Mouse (Mus musculus): ENCODE results near the gene Auts2. TPM values are rescaled to one million over a fixed set of nuclear protein-coding genes. Genes with fewer than 3 reads are reported as not detected.

Gene Auts2
- total RNA-seq, 4 experiments from 2014 or later = 126 to 150 (median 139) TPM

DNA sequence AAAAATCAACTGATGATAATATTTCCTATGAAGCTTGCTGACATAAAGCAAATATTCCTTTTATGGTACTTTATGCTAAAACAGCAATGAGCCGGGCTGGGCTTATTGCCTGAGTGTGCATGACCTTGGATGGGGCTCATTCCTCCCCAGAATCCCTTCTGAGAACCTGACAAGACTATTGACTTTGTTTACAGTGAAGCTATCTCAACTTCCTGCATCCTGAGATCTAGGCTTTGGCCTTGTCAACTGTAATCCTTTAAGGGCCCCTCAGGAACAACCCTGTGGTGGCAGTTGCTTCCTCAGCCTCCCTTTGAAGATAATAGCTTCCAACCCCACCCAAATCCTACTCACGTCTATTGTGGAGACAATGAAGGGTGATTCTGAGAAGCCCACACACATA is 792.8 kb downstream of the Auts2 start:
- DNase-seq (ENCODE audit: low spot score in 2 of 2) = no peak

DNA sequence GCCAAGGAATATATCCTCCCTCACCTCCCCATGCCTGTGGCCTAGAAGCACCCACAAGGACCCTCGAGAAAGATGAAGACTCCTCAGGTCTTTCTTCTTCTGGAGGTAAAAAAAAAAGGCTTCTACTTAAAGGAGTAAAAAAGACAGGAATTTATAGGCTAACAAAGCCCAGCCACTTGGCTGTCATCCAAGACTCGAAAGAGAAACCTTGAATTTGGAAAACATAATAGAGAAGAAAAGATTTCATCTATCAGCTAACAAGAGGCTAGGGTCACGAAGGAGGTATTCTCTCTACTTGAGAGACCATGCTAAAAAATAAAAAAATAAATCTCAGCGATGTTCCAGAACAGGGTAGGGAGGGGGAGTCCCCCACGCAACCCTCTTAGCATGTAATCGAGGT is 793.9 kb downstream of the Auts2 start:
- DNase-seq (ENCODE audit: low spot score in 2 of 2) = no peak

DNA sequence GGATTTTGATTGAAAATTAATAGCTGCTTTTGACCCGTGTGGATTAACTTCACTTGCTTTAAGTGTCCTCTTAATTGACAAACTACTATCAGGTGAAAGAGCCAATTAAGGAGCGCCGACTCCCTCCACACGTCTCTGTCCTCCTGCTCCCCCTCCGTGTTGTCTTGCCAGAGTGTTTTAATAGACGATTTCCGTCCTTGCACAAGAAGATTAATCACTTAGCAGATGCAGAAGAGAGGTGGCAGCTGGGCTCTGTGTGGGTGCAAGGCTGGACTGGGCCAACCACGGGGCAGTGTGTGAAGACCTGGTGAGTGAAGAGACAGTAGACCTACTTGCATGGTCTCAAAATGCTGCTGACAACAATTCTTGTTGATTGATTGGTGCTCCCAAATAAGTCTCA is 800.1 kb downstream of the Auts2 start:
- no peak for DNase-seq (ENCODE audit: low spot score in 2 of 2)

DNA sequence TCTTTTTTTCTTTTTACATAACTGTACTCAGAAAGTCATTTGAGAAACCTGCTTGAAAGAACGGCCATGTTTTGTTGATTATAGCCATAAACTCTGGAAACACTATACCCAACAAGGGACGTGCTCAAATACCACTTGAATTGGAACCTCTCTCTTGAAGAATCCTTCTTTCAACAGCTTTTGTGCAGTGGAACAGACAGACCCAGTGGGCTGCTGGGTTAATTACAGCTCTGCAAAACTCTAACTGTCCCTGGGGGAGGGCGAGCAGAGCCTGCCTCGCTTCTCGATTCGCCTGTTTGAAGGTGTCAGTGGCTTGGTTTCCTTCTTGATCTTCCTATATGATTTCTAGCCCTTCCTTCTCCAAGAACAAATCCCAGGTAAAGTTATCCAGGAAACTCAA is 805.7 kb downstream of the Auts2 start:
- DNase-seq (ENCODE audit: low spot score in 2 of 2) = no peak

DNA sequence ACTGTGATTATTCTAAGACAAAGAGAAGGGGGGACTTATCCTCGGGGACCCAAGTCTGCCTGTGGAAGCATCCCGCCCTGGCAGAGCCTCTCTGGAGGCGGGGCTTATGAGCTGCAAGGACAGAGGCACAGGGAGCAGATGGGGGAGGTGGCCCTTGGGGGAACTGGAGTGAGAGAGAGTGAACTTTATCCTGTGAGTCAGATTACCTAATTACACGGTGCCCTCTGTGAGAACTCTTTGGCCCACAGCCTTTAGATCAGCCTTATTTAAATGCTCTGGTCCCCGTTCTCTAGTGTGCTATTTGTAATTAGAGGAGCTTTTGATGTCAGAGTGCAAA is 809.9 kb downstream of the Auts2 start:
- no peak for DNase-seq (ENCODE audit: low spot score in 2 of 2)

DNA sequence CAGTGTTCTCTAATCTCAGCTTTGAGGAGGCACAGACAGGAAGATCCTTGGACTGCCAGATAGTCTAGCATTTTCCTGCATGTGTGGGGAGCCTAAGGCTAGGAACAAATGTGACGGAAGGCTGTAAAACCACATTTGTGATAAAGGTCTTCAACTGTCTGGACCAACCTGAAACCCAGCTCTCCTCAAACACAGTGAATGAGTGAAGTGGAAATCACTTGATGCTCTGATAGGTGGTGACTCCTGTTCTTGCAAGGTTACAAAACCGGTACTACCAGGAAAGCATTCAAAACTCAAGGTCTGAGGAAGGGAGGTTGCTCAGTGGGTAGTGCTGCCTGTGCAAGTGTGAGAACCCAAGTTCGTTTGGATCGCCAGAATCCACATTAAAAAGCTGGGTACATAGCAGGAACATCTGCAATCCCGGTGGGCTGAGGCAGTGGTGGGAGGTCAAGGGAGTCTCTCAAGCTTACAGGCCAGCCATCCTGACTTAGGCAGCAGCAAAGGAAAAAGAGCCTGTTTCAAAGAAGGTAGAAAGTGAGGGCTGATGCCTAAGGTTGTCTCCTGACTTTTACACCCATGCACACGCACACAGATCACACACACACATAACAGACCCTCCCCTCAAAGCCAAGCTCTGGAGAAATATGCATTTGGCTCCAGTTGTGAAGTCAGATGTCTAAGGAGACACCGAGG is 810.4 kb downstream of the Auts2 start:
- DNase-seq (ENCODE audit: low spot score in 2 of 2) = no peak

DNA sequence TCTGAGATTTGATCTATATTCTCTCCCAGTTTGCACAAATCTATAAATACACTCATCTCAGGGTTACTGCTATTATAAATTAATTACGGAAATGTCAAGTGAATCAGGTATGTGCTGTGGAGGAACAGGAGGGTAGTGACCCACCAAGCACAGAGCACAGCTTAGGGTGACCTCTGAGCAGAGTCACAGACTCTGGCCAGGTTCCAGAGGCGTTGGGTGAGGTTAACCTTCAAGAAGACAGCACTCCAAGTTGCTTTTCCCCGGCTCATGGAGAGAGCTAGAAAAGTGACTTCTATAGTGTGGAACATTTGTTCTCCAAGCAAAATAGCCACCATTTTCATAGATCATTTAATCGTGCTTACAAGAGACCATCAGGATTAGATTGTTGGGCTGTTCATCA is 813.7 kb downstream of the Auts2 start:
- no peak for DNase-seq (ENCODE audit: low spot score in 2 of 2)

DNA sequence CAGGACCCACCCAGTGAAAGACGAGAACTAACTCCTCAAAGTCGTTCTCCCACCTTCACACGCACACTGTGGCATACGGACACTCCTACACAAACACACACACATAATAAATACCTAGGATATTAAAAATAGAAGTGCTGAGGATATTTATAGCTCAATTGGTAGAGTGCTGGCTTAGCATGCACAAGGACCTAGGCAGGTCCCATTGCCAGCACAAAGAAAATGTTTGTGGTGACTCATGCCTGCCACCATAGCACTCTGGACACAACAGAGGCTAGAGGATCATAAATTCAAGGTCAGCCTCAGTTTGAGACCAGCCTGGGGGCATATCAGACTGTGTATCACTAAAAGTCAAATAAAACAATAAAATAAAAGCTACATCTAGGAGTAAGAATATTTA is 815.2 kb downstream of the Auts2 start:
- DNase-seq (ENCODE audit: low spot score in 2 of 2) = no peak

DNA sequence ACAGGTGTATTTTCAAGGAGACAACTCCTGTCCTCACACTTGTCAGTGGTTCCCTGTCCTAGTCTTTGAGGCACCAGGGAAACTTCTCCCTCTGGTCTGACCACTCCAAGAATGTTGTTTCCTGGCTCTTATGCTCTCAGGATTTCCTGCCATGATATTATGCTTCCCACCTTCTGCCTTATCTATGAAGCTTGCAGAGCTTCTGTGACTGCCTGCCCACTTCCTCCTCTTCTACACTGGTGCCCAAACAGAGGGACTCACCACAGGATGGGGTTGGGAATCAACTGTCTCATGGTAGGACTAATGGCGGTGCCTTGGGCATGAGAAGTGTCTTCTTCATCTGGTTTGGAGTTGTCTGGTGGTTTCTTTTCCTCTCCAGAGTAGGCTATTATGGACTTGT is 818.6 kb downstream of the Auts2 start:
- DNase-seq (ENCODE audit: low spot score in 2 of 2) = no peak

DNA sequence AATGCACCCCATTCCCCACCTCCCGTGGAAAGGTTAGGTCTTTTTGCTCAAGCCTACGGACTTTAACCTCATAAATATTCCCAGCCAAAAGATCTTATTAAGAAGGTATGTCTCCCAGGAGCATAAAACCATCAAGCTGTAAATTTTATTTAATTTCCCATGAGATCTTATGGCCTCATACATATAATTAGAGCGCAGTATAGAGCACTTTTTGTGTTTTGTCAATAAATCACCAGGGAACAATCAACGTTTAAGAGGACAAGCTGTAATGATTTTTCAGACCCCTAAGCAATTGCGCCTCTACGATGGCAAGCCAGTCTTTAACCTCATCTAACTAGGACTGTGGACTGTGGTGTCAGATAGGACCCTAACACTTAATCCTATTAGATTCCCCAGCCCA is 820.4 kb downstream of the Auts2 start:
- DNase-seq (ENCODE audit: low spot score in 2 of 2) = no peak

DNA sequence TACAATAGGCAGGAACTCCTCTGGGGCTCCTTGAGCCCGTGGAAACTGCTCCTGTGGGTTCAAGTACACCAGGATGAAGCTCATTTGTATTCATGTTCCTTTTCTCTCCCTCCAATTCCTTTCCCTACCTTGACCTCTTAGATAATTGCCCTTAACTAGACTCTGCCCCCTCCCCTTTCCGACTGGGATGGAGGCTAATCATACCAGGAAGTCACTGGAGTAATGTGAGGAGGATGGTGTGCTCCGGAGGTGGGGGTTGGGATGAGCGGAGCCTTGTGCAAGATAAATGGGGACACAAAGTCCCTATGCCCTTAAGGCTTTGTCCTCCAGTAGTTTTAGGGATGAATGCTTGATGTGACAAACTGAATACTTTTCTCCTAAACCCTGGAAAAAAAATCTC is 820.8 kb downstream of the Auts2 start:
- no peak for DNase-seq (ENCODE audit: low spot score in 2 of 2)

DNA sequence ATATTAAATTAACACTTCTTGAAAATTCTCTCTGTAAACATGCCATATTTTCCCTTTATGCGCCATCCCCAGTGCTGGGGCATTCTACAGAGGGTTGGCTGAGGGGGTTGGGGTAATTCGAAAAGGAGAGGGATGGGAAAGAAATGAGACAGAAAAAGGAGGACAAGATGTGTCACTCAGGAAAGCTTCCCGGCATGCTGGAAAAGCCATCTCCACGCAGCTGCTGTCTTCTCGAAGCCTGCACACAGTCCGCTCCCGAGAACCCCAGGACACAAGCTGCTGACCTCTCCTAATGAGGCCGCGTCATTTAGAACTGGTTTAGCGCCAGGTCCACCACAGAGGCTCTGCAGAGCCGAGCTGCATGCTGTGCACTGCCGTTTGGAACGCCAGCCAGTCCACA is 825.1 kb downstream of the Auts2 start:
- DNase-seq (ENCODE audit: low spot score in 2 of 2) = no peak

DNA sequence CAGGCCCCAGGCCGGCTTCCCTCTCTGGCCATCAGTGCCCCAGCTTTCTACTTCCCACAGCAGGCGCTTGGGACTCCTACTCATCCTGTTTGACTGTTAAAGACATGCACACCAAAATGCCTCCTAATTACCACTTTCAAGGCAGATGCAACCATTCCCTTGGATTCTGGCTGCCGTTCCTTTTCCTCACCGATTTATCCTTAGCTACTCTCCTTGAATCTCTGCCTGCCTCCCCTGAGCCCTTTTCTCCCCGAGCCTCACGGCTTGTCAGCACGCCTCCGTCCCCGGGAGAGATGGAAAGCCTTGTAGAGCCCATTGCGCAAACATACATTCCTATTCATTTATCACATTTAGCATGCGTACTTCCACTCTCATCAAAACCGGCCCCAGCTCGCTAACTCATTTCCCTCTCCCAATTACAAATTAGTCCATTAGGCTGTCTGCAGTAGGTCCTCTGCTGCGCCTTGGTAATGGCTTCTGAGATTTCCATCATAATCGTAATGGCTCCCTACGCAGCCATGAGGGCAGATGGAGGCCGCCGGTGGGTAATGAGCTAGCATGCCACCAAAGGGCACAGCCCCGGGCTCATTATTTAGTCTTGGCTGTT is 825.7 kb downstream of the Auts2 start:
- no peak for DNase-seq (ENCODE audit: low spot score in 2 of 2)

DNA sequence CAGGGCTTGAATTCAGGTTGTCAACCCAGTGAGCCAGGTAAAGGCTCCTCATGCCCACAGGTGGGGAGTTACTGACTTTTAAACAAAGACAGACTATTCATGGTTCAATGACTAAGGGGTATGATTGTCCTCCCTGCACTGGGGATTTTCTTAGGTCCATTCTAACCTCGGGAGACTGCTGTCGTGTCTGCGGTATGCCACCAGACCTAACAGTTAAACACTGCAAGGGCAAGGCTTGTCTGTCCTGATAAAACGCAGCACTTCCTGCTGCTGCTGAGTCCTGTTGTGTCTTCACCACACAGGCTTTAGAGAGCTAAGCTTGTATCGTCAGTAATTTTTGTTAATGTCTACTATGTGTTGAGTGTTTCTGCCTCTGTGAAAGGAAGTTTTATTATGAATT is 828.2 kb downstream of the Auts2 start:
- no peak for DNase-seq (ENCODE audit: low spot score in 2 of 2)

DNA sequence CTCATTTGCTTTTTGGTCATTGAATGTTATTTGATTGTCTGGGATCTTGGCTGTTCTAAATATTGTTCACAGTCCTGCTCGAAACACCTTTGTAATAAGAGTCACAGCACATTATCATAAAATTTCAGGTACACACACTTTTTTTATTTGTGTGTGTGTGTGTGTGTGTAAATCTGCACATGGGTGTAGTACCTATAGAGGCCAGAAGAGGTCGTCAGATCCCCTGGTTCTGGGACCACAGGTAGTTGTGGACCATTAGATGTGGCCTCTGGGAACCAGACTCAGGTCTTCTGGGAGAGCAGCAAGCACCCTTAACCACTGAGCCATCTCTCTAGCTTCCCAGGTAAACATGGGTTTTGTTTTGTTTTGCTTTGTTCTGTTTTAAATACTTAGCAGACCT is 830.7 kb downstream of the Auts2 start:
- DNase-seq (ENCODE audit: low spot score in 2 of 2) = no peak

DNA sequence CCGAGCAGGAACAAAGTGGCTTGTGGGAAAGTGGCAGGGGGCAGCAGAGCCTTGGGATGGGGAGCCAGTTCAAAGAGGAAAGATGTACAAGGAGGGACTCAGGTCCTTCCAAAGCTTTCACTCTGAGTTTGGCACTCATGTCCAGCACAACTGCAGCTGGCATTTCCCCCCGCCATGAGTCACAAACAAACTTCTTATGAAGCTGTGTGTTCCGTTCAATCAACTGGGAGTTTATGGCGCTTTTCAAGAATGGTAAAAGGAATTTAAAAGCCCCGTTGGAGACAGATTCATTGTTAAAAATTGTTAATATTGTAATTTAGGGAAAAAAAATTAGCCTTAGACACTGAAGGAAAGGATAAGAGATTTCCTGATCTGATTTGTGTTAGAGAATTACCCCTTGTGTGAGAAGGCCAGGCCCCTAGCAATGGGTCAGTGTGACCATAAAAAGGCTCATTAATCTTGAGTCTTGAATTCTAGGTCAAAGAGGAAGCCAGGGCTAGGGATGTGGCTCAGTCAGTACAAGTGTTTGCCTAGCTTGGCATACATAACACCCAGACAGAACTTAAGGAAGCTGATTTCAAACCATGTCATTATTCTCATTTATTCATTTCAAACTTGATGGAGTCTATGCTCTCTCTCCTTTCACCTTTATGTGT is 831.5 kb downstream of the Auts2 start:
- no peak for DNase-seq (ENCODE audit: low spot score in 2 of 2)

DNA sequence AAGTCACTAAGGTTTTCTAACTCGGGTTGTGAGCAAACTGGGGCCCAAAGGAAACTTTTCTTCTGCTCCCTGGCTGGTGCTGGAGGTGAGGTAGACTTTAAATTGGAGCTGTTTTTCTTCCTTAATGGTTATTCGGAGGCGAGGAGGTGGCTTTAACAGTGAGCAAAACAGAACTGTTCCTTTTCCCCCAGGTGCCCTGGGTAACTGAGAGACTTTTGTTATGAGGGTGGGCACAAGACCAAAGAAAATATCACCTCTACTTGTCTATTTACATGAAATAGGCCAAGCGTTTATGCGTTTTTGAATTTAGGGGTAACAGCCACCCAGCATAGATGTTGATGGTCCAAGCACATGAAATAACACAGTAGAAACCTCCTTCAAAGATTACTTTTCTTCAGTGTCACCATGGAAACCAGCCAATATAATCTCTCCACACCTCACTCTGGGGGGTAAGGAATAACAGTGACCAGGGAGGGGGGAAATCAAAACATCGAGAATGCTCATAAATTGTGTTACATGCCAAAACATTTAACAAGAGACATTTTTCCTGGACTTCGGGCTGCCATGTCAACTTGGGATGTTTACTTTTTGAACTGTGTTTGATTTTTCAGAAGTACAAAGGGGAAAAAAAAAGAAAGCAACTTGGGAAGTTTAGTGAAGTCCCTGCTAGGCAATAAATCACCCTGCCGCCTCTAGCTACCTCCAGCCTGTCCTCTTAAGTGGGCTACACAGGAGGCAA is 832.2 kb downstream of the Auts2 start:
- DNase-seq (ENCODE audit: low spot score in 2 of 2) = no peak

DNA sequence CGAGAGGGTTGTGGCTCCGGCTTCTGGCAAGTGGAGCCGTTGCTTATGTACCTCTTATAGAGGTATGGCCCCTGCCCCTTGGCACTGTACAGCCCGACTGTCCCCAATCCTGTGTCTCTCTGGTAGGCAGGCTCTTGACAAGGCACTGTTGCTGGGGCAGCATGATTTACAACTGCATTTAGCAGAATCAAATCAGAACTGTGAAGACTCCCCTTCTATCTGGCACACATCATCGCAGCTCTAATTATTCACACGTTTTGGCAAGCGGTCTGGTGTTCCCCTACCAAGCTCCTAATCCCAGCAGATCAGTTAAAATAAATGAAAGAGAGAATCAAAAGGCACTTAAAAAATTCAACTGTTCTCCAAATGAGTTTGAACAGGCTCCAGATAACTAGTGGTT is 835.7 kb downstream of the Auts2 start:
- DNase-seq (ENCODE audit: low spot score in 2 of 2) = peak; percentile 70 to 71

DNA sequence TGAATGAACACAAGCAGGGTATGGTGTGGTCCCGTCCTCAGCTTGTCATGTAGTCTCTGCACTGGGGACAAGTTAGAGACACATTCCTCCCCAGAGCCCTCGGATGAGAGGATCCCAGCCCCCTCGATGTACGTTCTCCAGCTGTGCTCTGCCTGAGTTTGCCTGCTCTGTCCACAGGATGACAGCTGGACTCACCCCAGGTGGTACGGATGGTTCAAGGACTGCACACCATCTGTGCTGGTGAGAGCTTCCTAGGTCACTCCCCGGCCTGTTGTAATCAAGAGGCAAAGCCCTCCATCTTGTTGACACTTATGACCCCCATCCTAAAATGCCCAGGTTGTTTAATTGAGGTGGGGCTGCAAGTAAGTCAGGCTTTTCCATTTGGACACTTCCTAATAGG is 839.4 kb downstream of the Auts2 start:
- no peak for DNase-seq (ENCODE audit: low spot score in 2 of 2)

DNA sequence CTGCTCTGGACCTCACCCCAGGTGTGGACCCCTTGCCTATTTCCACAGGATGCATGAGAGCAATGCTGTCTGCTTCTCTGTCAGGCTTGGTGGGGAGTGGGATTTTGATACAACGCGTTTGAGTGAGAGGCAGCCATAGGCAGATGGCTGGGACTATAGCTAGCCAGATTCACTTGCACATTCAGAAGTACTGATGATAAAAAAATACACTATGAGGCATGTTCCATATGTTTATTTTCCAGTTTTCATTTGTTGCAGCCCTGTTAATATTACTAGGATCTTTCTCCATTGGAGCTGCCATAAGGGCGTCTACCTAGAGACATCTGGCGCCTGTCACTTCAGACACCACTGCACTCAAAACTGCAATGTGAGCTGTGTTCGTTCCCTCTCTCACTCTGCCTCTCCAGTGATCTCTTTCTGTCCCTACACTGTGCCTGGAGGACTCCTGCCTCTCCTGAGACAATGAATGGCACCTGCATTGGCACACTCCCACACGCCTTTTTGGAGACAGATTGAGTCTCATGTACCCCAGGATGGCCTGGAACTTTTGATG is 840.2 kb downstream of the Auts2 start:
- DNase-seq (ENCODE audit: low spot score in 2 of 2) = peak in 1 of 2 experiments; percentile 29

DNA sequence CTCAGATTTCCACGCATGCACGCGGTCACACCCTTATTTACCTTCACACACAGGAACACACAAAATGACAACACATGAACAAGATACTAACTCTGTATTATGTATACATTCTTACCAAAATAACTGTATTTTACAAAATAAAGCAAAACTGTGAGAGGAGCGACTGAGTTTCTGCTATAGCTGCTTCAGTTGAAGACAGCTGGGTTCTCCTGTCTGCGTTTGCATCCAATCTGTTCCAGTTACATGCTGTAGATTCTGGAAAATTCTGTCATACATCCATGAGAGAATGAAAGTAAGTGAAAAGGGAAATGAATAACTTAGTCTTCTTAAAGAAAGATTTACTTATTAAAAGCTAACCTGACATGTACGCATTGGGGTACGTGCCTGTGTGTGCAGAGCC is 844.2 kb downstream of the Auts2 start:
- no peak for DNase-seq (ENCODE audit: low spot score in 2 of 2)

DNA sequence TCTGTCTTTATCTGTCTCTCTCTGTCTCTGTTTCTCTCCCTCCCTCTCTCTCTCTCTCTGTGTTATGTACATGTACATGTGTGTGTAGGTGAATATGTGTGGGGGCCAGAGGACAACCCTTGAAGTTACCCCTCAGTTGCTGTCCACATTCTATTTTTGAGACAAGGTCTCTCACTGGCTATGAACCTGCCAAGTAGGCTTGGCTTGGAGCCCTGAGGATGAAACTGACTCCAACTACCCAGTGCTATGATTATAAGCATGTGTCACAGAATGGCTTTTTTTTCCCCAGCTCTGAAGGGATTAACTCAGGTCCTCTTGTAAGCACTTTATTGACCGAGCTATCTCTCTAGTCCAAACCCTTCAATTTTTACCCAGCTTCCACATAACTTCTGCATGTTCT is 852.4 kb downstream of the Auts2 start:
- no peak for DNase-seq (ENCODE audit: low spot score in 2 of 2)

Data from layer of hippocampus, adult 8-10 months (tissue).